Mouse (Mus musculus): Measurements from ENCODE around the gene Ptpre. TPM values are rescaled to one million over a fixed set of nuclear protein-coding genes. Genes with fewer than 3 reads are reported as not detected.

Ptpre gene
- polyA plus RNA-seq, 1 experiment from 2014 or later: 4.9 TPM

DNA sequence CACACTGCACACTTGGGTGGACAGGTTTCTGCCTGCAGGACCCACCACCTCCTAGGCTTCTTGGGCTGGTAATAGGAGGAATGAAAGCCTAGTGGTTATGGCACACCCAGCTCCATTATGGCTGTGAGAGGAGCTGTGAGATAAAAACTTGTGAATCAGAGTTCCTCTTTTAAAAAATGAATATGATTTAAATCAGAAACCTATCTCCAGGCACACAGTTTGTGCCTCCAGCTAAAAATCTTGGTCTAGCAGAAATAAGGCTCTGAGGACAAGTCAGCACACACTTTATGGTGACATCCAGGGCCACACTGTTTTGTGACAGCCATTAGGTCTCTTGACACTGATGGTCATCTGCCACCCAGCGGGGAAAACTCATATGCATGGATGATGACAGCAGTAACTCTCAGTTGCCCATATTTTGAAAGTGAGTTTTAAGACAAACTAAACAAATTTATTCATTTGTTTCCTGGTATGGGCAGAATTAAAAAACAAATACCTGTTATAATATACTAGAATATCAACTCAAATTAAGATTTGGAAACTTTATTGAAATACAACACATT lies 47.9 kb downstream of the Ptpre start:
- no peak overlapping the region for H3K9ac ChIP-seq
- no peak overlapping the region for H3K4me3 ChIP-seq
- H3K9me3 ChIP-seq: no peaks in the 10 kb centered on the region
- no peak overlapping the region for H3K27ac ChIP-seq
- 83% methylated on average over 1 of the region's 1 CpGs for WGBS
- H3K36me3 ChIP-seq: no peaks in the 10 kb centered on the region
- no peak for ATAC-seq (ENCODE audit: insufficient number of reproducible peaks, low FRiP score, low TSS enrichment, low read depth)
- peaks cover 8% of the 10 kb centered on the region; the same call in 1 of the 2 replicates for H3K4me1 ChIP-seq
- no peak overlapping the region for H3K4me2 ChIP-seq
- no peaks in the 10 kb centered on the region for H3K27me3 ChIP-seq

DNA sequence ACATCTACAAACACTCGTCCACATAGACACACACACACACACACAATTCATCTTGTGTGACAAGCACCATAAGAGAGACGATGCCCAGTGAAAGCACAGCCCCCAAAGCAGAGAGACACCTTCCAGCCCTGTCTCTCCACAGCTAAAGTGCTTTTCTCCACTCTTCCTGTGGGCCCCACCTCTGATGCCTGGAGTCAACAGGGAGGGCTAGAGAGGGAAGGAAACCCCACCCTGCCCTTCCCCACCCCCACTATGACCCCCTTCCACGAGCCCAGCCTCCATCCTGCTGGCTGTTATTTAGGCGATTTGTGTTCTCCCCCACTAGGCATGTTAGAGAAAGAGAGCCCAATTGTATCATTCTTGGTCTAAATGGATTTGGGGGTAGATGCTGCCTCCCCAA lies 49.1 kb downstream of the Ptpre start:
- Histone ChIP-seq H3K27me3 (no peaks in the 10 kb centered on the region), H3K9ac (no peak overlapping the region), H3K4me1 (peaks cover 8% of the 10 kb centered on the region; the same call in 1 of the 2 replicates), H3K4me3 (no peak overlapping the region), H3K36me3 (no peaks in the 10 kb centered on the region), H3K9me3 (no peaks in the 10 kb centered on the region), H3K27ac (no peak overlapping the region), H3K4me2 (no peak overlapping the region)
- ATAC-seq (ENCODE audit: insufficient number of reproducible peaks, low FRiP score, low TSS enrichment, low read depth): no peak
- WGBS: 52% methylated on average over 4 of the region's 4 CpGs

DNA sequence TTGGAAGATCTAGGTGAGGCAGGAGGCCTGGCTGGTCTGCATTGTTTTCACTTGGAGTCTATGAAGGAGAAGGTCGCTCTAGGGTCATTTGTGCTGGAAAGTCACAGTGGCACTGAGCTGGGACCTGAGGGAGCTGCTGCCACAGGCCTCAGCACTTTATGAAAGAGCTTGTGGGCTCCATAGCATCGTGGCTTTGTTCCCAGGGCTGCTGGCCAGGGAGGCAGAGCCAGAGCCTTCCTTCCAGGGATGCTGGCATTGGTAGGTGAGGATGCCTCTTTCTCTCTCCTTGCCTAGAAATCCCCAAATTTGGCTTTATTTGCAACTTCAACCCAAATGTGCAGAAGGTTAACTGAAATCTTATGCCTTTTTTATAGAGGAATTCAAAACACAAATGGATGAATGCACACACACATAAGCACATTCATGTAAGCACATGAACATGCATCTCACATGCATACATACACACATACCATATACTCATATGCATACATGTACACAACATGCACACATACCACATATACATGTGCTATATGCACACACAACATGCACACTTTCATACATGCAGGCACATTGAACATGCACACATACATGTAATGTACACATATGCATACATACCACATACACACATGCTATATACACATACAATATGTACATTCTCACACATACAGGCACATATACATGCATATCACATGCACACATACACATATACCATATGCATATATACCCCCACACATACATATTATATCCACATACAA lies 50.7 kb downstream of the Ptpre start:
- peaks cover 8% of the 10 kb centered on the region; the same call in 1 of the 2 replicates for H3K4me1 ChIP-seq
- H3K27ac ChIP-seq: no peak overlapping the region
- H3K27me3 ChIP-seq: no peaks in the 10 kb centered on the region
- no peak overlapping the region for H3K4me2 ChIP-seq
- no peaks in the 10 kb centered on the region for H3K9me3 ChIP-seq
- H3K4me3 ChIP-seq: no peak overlapping the region
- H3K9ac ChIP-seq: no peak overlapping the region
- H3K36me3 ChIP-seq: no peaks in the 10 kb centered on the region
- no peak for ATAC-seq (ENCODE audit: insufficient number of reproducible peaks, low FRiP score, low TSS enrichment, low read depth)
- WGBS: 58% methylated on average over 2 of the region's 2 CpGs

DNA sequence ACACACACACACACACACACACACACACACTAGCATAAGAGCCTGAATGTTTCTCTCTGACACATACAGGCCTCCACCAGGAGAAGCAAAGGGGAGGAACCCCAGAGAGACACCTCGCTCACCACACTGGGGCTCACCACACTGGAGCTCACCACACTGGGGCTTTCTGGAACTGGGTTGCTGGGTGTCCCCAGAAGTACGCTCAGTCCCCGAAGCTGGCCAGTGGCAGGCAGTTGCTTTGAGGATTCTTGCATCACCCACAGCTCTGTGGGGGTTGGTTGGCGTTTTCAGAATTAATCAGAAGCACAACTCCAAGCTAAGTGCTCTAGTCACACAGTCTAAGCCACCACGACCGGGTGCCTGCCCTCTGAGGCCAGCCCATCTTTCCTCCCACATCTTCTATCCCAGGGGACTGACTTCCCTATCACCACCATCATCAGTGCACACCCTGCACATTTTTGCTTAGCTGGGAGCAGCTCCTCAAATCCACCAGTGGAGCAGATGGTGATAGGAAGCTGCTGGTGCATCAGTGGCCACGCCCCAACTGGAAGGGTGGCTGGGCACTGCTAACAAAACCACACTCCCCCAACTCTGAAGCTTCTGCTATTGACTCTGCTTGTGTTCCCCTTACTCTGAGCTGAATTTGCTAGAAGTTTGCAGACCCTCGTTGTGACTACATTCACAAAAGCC lies 51.5 kb downstream of the Ptpre start:
- peaks cover 8% of the 10 kb centered on the region; the same call in 1 of the 2 replicates for H3K4me1 ChIP-seq
- ATAC-seq (ENCODE audit: insufficient number of reproducible peaks, low FRiP score, low TSS enrichment, low read depth): no peak
- H3K9ac ChIP-seq: no peak overlapping the region
- WGBS: 75% methylated on average over 8 of the region's 8 CpGs
- no peak overlapping the region for H3K4me3 ChIP-seq
- H3K36me3 ChIP-seq: no peaks in the 10 kb centered on the region
- no peak overlapping the region for H3K4me2 ChIP-seq
- no peaks in the 10 kb centered on the region for H3K9me3 ChIP-seq
- H3K27ac ChIP-seq: no peak overlapping the region
- H3K27me3 ChIP-seq: no peaks in the 10 kb centered on the region

DNA sequence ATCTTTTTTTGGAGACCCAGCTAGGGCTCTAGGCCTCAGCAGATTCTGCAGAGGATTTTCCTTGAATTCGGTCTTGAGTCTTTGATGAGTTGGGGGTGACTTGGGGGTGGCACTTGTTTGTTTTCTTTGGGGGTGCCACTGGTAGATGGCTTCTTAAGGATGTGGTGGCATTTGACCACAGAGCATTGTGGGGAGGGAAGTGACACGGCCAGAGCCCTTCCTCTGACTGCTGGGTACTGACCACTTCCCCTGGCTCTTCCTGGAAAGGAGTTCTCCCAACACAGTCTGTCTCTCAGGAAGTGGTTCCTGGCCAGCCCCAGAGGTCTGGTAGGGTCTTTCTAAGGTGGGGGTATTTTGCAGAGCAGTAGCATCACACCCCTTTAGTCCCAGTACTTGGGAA lies 54.2 kb downstream of the Ptpre start:
- no peak overlapping the region for H3K4me2 ChIP-seq
- no peaks in the 10 kb centered on the region for H3K27me3 ChIP-seq
- no peak overlapping the region for H3K4me3 ChIP-seq
- no peak for ATAC-seq (ENCODE audit: insufficient number of reproducible peaks, low FRiP score, low TSS enrichment, low read depth)
- WGBS: 80% methylated on average over 2 of the region's 2 CpGs
- H3K36me3 ChIP-seq: no peaks in the 10 kb centered on the region
- H3K9ac ChIP-seq: no peak overlapping the region
- peaks cover 21% of the 10 kb centered on the region for H3K4me1 ChIP-seq
- no peaks in the 10 kb centered on the region for H3K9me3 ChIP-seq
- no peak overlapping the region for H3K27ac ChIP-seq

DNA sequence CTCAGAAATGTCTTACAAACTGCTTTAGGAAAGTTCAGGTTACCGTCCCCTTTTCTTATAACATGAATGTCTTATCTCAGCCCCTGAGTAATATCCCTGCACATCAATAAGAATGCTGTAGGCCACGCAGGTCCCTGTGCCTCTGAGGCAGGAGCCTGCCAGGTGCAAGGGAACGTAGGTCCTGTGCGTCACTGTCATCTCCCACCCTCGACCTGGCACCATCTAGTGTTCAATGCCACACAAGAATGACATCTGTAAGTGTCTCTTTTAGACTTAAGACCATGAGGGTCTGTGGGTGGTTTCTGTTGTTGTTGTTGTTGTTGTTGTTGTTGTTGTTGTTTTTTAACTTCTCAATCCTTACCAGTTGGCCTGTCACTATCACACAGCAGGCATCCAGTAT lies 56.0 kb downstream of the Ptpre start:
- no peak overlapping the region for H3K4me2 ChIP-seq
- H3K4me1 ChIP-seq: peaks cover 33% of the 10 kb centered on the region
- H3K27me3 ChIP-seq: no peaks in the 10 kb centered on the region
- WGBS: 75% methylated on average over 5 of the region's 5 CpGs
- H3K9ac ChIP-seq: no peak overlapping the region
- ATAC-seq (ENCODE audit: insufficient number of reproducible peaks, low FRiP score, low TSS enrichment, low read depth): no peak
- no peak overlapping the region for H3K4me3 ChIP-seq
- no peak overlapping the region for H3K27ac ChIP-seq
- no peaks in the 10 kb centered on the region for H3K36me3 ChIP-seq
- H3K9me3 ChIP-seq: no peaks in the 10 kb centered on the region

DNA sequence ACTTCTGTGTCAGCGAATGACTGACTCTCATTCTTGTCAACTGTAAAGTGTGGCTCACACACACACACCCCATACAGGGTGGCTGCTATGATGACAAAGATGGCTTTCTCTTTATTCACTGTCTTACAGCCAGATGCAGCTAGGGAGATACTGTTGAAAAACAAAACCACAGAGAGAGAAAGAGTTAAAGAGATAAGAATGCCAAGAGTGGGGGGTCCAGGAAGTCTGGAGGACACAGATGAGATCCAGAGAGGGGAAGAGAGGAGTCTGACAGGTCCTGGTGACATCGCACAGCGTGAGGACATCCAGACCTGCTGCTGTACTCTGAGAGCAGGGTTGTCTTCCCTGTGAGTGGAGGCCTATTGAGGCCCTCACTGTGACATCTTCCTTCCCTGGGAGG lies 56.5 kb downstream of the Ptpre start:
- no peaks in the 10 kb centered on the region for H3K9me3 ChIP-seq
- no peak for ATAC-seq (ENCODE audit: insufficient number of reproducible peaks, low FRiP score, low TSS enrichment, low read depth)
- no peak overlapping the region for H3K9ac ChIP-seq
- H3K4me1 ChIP-seq: peaks cover 36% of the 10 kb centered on the region
- H3K4me2 ChIP-seq: no peak overlapping the region
- H3K27me3 ChIP-seq: no peaks in the 10 kb centered on the region
- H3K36me3 ChIP-seq: no peaks in the 10 kb centered on the region
- H3K4me3 ChIP-seq: no peak overlapping the region
- WGBS: 76% methylated on average over 3 of the region's 3 CpGs
- H3K27ac ChIP-seq: no peak overlapping the region

DNA sequence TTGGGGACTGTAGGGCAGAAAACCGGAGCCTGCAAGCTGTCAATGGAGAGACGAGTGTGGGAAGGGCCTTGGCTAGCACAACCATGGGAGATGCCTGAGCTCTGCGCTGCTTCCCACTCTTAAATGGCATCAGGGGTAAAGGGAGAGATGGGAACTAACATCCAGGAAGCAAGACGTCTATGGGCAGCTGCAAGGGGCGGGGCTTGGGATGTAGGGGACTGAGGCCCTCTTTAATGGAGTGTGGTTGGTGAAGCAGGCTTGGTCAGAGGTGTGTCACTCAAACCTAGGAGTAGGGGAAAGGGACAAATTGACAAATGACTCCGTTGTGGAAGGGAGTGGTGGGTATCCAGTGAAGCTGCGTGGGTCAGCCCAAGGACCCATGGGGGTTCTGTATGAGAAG lies 57.4 kb downstream of the Ptpre start:
- no peak overlapping the region for H3K4me3 ChIP-seq
- no peaks in the 10 kb centered on the region for H3K9me3 ChIP-seq
- H3K27me3 ChIP-seq: no peaks in the 10 kb centered on the region
- H3K9ac ChIP-seq: no peak overlapping the region
- ATAC-seq (ENCODE audit: insufficient number of reproducible peaks, low FRiP score, low TSS enrichment, low read depth): no peak
- no peaks in the 10 kb centered on the region for H3K36me3 ChIP-seq
- WGBS: 63% methylated on average over 7 of the region's 7 CpGs
- H3K4me1 ChIP-seq: peaks cover 36% of the 10 kb centered on the region
- no peak overlapping the region for H3K27ac ChIP-seq
- no peak overlapping the region for H3K4me2 ChIP-seq

DNA sequence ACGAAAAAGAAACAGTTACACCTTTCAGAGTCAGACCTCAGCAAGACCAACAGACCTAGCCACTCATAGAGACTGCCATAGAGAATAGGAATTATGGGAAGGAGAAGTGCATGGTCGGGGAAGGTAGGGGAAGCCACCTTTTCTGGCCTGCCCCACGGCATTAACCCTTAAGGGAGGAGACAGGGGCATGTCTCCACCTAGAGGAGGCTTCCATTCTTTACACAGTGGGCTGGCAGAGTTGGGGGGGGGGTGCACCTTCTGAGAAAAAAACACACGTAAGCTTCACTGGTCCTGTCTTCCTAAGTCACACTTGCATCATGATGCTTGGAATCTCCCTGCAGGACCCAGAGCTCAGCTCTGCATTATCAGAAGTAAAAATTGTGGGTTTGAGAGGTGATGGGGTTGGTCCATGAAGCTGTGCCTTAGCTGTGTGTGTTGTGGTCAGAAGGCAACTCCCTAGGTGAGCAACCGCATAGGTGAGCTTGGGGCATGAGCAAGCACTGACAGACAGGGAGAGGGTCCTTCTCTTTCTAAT lies 58.4 kb downstream of the Ptpre start:
- Histone ChIP-seq H3K9me3 (no peaks in the 10 kb centered on the region), H3K9ac (no peak overlapping the region), H3K4me1 (peaks cover 36% of the 10 kb centered on the region), H3K4me3 (no peak overlapping the region), H3K27me3 (no peaks in the 10 kb centered on the region), H3K27ac (no peak overlapping the region), H3K36me3 (no peaks in the 10 kb centered on the region), H3K4me2 (no peak overlapping the region)
- no peak for ATAC-seq (ENCODE audit: insufficient number of reproducible peaks, low FRiP score, low TSS enrichment, low read depth)
- WGBS: 37% methylated on average over 5 of the region's 5 CpGs

DNA sequence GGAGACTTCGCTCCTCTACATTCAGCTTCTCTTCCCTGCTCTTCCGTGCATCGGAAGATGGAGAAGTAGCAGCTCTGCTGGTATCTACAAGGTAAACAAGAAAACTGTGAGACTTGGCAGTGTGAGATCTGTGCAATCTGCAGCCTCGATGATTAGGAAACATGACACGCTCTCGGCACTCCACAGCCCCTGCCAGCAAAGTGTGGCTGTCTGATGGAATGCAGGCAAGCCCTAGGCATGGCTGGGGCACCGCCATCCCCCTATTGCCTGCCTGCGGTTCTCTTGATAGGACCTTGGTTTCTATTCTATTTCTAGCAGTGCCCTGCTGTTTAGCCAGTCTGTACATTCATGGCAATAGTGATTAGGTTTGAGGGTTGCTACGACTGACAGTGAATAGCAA lies 59.7 kb downstream of the Ptpre start:
- no peaks in the 10 kb centered on the region for H3K36me3 ChIP-seq
- H3K4me3 ChIP-seq: no peak overlapping the region
- H3K9ac ChIP-seq: no peak overlapping the region
- no peak overlapping the region for H3K4me2 ChIP-seq
- H3K9me3 ChIP-seq: no peaks in the 10 kb centered on the region
- no peaks in the 10 kb centered on the region for H3K27me3 ChIP-seq
- no peak for ATAC-seq (ENCODE audit: insufficient number of reproducible peaks, low FRiP score, low TSS enrichment, low read depth)
- 42% methylated on average over 9 of the region's 9 CpGs for WGBS
- H3K27ac ChIP-seq: no peak overlapping the region
- peaks cover 36% of the 10 kb centered on the region for H3K4me1 ChIP-seq

DNA sequence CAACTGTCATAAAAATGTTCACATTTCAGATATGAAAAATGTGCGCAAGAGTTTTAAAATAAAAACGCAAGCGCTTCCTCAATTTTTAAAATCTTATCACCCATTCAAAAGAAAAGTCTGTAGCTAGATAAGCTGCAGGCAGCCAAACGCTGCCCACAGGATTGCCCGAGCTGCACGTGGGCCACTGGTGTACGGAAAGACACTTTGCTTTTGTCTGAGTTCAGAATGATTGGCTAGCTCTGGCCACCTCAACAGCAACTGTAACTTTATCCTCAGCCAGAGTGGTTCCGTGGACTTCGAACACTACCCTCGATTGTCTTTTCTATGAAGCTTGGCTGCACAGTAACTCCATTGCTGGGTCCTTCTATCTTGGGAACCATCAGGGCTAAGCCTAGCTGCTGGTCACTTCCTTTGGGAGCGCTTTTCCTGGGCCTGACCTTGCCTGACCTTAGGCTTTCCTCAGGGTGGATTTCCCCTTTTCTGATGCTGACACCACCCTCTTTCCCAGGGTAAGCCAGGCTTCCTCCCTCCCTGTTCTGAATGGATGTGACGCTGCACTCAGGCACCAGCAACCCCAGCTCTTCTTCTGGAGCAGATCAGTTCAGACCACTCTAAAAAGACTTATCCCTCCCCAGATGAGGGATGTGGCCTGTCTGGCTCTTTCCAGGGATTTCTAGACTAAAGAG lies 60.5 kb downstream of the Ptpre start:
- Histone ChIP-seq H3K4me2 (no peak overlapping the region), H3K36me3 (no peaks in the 10 kb centered on the region), H3K4me3 (no peak overlapping the region), H3K9me3 (no peaks in the 10 kb centered on the region), H3K27ac (no peak overlapping the region), H3K27me3 (no peaks in the 10 kb centered on the region), H3K4me1 (peaks cover 36% of the 10 kb centered on the region), H3K9ac (no peak overlapping the region)
- WGBS: 59% methylated on average over 12 of the region's 12 CpGs
- ATAC-seq (ENCODE audit: insufficient number of reproducible peaks, low FRiP score, low TSS enrichment, low read depth): no peak

Measured in limb, embryonic 15.5 days (tissue).